In genomic region chr6:115775838-115776237, GRCm38 (mm10) we compare ENCODE assay signal across 8 mouse cellular contexts. TPM values are rescaled to one million over a fixed set of nuclear protein-coding genes. Genes with fewer than 3 reads are reported as not detected.
DNase-seq lines count a peak whose midpoint lies in the region; ATAC-seq and TF ChIP-seq lines count a peak whose summit lies in the region.

No protein-coding gene starts in this region.

- ATAC-seq in lung, embryonic 14.5 days (ENCODE audit: insufficient read depth), result no peak
- ATAC-seq in forebrain, embryonic 12.5 days (ENCODE audit: low FRiP score), result no peak
- ATAC-seq in hindbrain, embryonic 12.5 days (ENCODE audit: low FRiP score), result no peak
- no peak for ATAC-seq in neural tube, embryonic 12.5 days (ENCODE audit: low FRiP score, low read depth)

- TF ChIP-seq CTCF in lung, embryonic 14.5 days (IDR thresholded peaks at IDR 0.05; ENCODE audit: low read depth), result no peak

- peaks cover 16% of the 10 kb centered on the region for H3K4me1 ChIP-seq in lung, embryonic 14.5 days (ENCODE audit: insufficient read depth)
- H3K4me1 ChIP-seq in forebrain, embryonic 12.5 days, result peaks cover 23% of the 10 kb centered on the region
- peaks cover 30% of the 10 kb centered on the region for H3K4me1 ChIP-seq in hindbrain, embryonic 12.5 days
- peaks cover 23% of the 10 kb centered on the region for H3K4me1 ChIP-seq in neural tube, embryonic 12.5 days

- H3K9me3 ChIP-seq in lung, embryonic 14.5 days (ENCODE audit: low read depth, low read length), result no peaks in the 10 kb centered on the region
- H3K9me3 ChIP-seq in forebrain, embryonic 12.5 days, result no peaks in the 10 kb centered on the region
- H3K9me3 ChIP-seq in hindbrain, embryonic 12.5 days (replicated peaks), result no peaks in the 10 kb centered on the region
- H3K9me3 ChIP-seq in neural tube, embryonic 12.5 days, result no peaks in the 10 kb centered on the region

- peak overlapping the region; percentile 88; the same call in 1 of the 2 replicates for H3K27ac ChIP-seq in lung, embryonic 14.5 days (ENCODE audit: low read depth)
- peak overlapping the region; percentile 80; the same call in 1 of the 2 replicates for H3K27ac ChIP-seq in forebrain, embryonic 12.5 days
- H3K27ac ChIP-seq in hindbrain, embryonic 12.5 days, result peak overlapping the region; percentile 79; the same call in 1 of the 2 replicates
- no peak overlapping the region for H3K27ac ChIP-seq in neural tube, embryonic 12.5 days

- H3K36me3 ChIP-seq in lung, embryonic 14.5 days (ENCODE audit: insufficient read depth), result peaks cover 26% of the 10 kb centered on the region
- H3K36me3 ChIP-seq in forebrain, embryonic 12.5 days (replicated peaks), result peaks cover 20% of the 10 kb centered on the region
- H3K36me3 ChIP-seq in hindbrain, embryonic 12.5 days, result peaks cover 15% of the 10 kb centered on the region
- peaks cover 15% of the 10 kb centered on the region for H3K36me3 ChIP-seq in neural tube, embryonic 12.5 days

- peak overlapping the region; percentile 79 for H3K4me3 ChIP-seq in lung, embryonic 14.5 days (ENCODE audit: low read depth, low read length)
- H3K4me3 ChIP-seq in forebrain, embryonic 12.5 days (replicated peaks), result peak overlapping the region; percentile 68
- peak overlapping the region; percentile 79 for H3K4me3 ChIP-seq in hindbrain, embryonic 12.5 days
- peak overlapping the region; percentile 83 for H3K4me3 ChIP-seq in neural tube, embryonic 12.5 days

- WGBS in lung, embryonic 14.5 days, result 20% methylated on average over 3 of the region's 3 CpGs
- 58% methylated on average over 3 of the region's 3 CpGs for WGBS in forebrain, embryonic 12.5 days
- WGBS in hindbrain, embryonic 12.5 days, result 49% methylated on average over 3 of the region's 3 CpGs
- 52% methylated on average over 3 of the region's 3 CpGs for WGBS in neural tube, embryonic 12.5 days

- H3K9ac ChIP-seq in lung, embryonic 14.5 days, result peak overlapping the region; percentile 76
- peak overlapping the region; percentile 85 for H3K9ac ChIP-seq in forebrain, embryonic 12.5 days
- H3K9ac ChIP-seq in hindbrain, embryonic 12.5 days, result peak overlapping the region; percentile 89
- H3K9ac ChIP-seq in neural tube, embryonic 12.5 days, result peak overlapping the region; percentile 74

- DNase-seq in lung, embryonic 14.5 days, result no peak
- no peak for DNase-seq in lung, postnatal 25 days (ENCODE audit: low spot score)
- DNase-seq in layer of hippocampus, adult 18-20 months (ENCODE audit: low spot score in 2 of 2), result no peak
- no peak for DNase-seq in testis, postnatal 14 days (ENCODE audit: low spot score)
- DNase-seq in layer of hippocampus, adult 11-12 months (ENCODE audit: low spot score), result no peak

- peak overlapping the region; percentile 96 for H3K4me2 ChIP-seq in lung, embryonic 14.5 days
- peak overlapping the region; percentile 78 for H3K4me2 ChIP-seq in forebrain, embryonic 12.5 days
- H3K4me2 ChIP-seq in hindbrain, embryonic 12.5 days (replicated peaks), result peak overlapping the region; percentile 80
- peak overlapping the region; percentile 76 for H3K4me2 ChIP-seq in neural tube, embryonic 12.5 days (replicated peaks)

- no peaks in the 10 kb centered on the region for H3K27me3 ChIP-seq in lung, embryonic 14.5 days (ENCODE audit: insufficient read depth, low read length)
- no peaks in the 10 kb centered on the region for H3K27me3 ChIP-seq in forebrain, embryonic 12.5 days
- no peaks in the 10 kb centered on the region for H3K27me3 ChIP-seq in hindbrain, embryonic 12.5 days
- no peaks in the 10 kb centered on the region for H3K27me3 ChIP-seq in neural tube, embryonic 12.5 days (replicated peaks)

RNA-seq across cellular contexts. Expression of gene Cand2, which starts 1.5 kb away (rescaled TPM):
- polyA plus RNA-seq in lung, embryonic 14.5 days (2014; fragmentation: Nextera tagmentation; extraction: Ambion mirVana), result 38.3 and 46.3 TPM in 2 replicates
- polyA plus RNA-seq in forebrain, embryonic 12.5 days (2016; fragmentation: Nextera tagmentation; extraction: Ambion mirVana), result 40.8 and 43.1 TPM in 2 replicates
- 35.6 and 37.3 TPM in 2 replicates for polyA plus RNA-seq in hindbrain, embryonic 12.5 days (2016; fragmentation: Nextera tagmentation; extraction: Ambion mirVana)
- 29.5 and 31.7 TPM in 2 replicates for polyA plus RNA-seq in neural tube, embryonic 12.5 days (2016; fragmentation: Nextera tagmentation; extraction: Ambion mirVana)
- 1 to 10 TPM; 2.7 to 2.8 TPM for total RNA-seq in layer of hippocampus, adult 18-20 months (2021)

RNA-seq across cellular contexts. Expression of gene Tmem40, which starts 13.6 kb away (rescaled TPM):
- polyA plus RNA-seq in lung, embryonic 14.5 days (2014; fragmentation: Nextera tagmentation; extraction: Ambion mirVana), result 2.2 and 2.4 TPM in 2 replicates
- 0.87 and 1.1 TPM in 2 replicates for polyA plus RNA-seq in forebrain, embryonic 12.5 days (2016; fragmentation: Nextera tagmentation; extraction: Ambion mirVana)
- polyA plus RNA-seq in hindbrain, embryonic 12.5 days (2016; fragmentation: Nextera tagmentation; extraction: Ambion mirVana), result 1.1 and 2.0 TPM in 2 replicates
- 1.4 and 1.8 TPM in 2 replicates for polyA plus RNA-seq in neural tube, embryonic 12.5 days (2016; fragmentation: Nextera tagmentation; extraction: Ambion mirVana)
- under 1 TPM in 1 of 2 experiments, not detected in 1; 0.52 TPM for total RNA-seq in layer of hippocampus, adult 18-20 months (2021)

RNA-seq across cellular contexts. Expression of gene Rpl32, which starts 32.7 kb away (rescaled TPM):
- polyA plus RNA-seq in lung, embryonic 14.5 days (2014; fragmentation: Nextera tagmentation; extraction: Ambion mirVana), result 2,372 and 2,581 TPM in 2 replicates
- 1,718 and 1,828 TPM in 2 replicates for polyA plus RNA-seq in forebrain, embryonic 12.5 days (2016; fragmentation: Nextera tagmentation; extraction: Ambion mirVana)
- 1,424 and 1,629 TPM in 2 replicates for polyA plus RNA-seq in hindbrain, embryonic 12.5 days (2016; fragmentation: Nextera tagmentation; extraction: Ambion mirVana)
- polyA plus RNA-seq in neural tube, embryonic 12.5 days (2016; fragmentation: Nextera tagmentation; extraction: Ambion mirVana), result 1,453 and 1,478 TPM in 2 replicates
- total RNA-seq in layer of hippocampus, adult 18-20 months (2021), result 100 to 1,000 TPM; 497 to 528 TPM
